Mouse (Mus musculus): ENCODE results near the gene Ccdc89.

DNA sequence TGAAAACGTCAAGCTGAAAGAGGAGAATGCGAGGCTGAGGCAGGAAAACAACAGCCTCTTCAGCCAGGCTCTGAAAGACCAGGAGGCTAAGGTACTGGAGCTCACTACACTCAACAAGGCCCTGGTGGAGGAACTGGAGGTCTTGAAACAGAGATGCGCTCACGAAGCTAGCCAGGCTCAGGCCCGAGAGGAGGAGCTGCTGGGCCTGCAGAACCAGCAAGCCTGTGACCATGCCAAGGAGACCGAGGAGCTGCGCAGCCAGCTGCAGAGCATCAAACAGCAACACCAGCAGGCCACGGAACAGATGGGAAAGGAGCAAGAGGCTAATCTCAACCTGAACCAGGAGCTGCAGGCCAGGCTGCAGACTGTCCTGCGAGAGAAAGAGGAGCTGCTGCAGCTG lies 629 bp downstream of the Ccdc89 start:
- TF ChIP-seq ZNF384 (IDR thresholded peaks at IDR 0.05; ENCODE audit: low read depth, low read length) = no peak
- TF ChIP-seq TAL1 (IDR thresholded peaks at IDR 0.05; ENCODE audit: low read length) = no peak
- no peak for TF ChIP-seq USF2 (IDR thresholded peaks at IDR 0.05; ENCODE audit: borderline replicate concordance in 1 of 2, insufficient read depth in 1 of 2, low read depth in 1 of 2, low read length in 2 of 2)
- TF ChIP-seq MAX (IDR thresholded peaks at IDR 0.05; ENCODE audit: low read length) = no peak
- no peak for TF ChIP-seq CTCF (IDR thresholded peaks at IDR 0.05 in 2 of 3, conservative IDR thresholded peaks at IDR 0.05 in 1 of 3; ENCODE audit: control insufficient read depth in 1 of 3, insufficient read depth in 1 of 3, low read depth in 2 of 3, low read length in 3 of 3, poor library complexity in 1 of 3, severe bottlenecking in 1 of 3)
- TF ChIP-seq POLR2A (IDR thresholded peaks at IDR 0.05; ENCODE audit: control insufficient read depth in 1 of 2, insufficient read depth in 1 of 2, low read depth in 1 of 2, low read length in 2 of 2, poor library complexity in 1 of 2) = no peak
- TF ChIP-seq GATA1 (IDR thresholded peaks at IDR 0.05; ENCODE audit: low read depth, low read length) = no peak
- TF ChIP-seq USF1 (IDR thresholded peaks at IDR 0.05; ENCODE audit: low read depth, low read length) = no peak
- no peak for TF ChIP-seq EP300 (IDR thresholded peaks at IDR 0.05; ENCODE audit: low read depth in 1 of 2, low read length in 2 of 2)
- TF ChIP-seq ZC3H11A (IDR thresholded peaks at IDR 0.05; ENCODE audit: low read depth, low read length) = no peak
- no peak for TF ChIP-seq POLR2AphosphoS5 (IDR thresholded peaks at IDR 0.05; ENCODE audit: borderline replicate concordance, low read depth, low read length)
- no peak for TF ChIP-seq NRF1 (IDR thresholded peaks at IDR 0.05; ENCODE audit: insufficient read depth, low read depth, low read length, poor library complexity, severe bottlenecking)
